Mouse (Mus musculus) heart, adult 2 months (tissue): ENCODE data around the gene Mex3d.

Experiments
- CTCF ChIP-seq: fragments of 200-600 bp; IDR thresholded peaks from 2 replicates; pipeline ENCODE4 v1.8.1; 2022; ENCODE audit warnings: antibody characterized with exemption, mild to moderate bottlenecking, moderate library complexity
- EP300 ChIP-seq: fragments of 200-500 bp; IDR thresholded peaks from 2 replicates; pipeline ENCODE4 v1.6.1; 2011; ENCODE audit warnings: low read depth, low read length, control low read depth; ENCODE audit not compliant: insufficient read depth
- POLR2A ChIP-seq: fragments of 200-500 bp; IDR thresholded peaks from 2 replicates; pipeline ENCODE4 v1.6.1; 2011; ENCODE audit warnings: mild to moderate bottlenecking, low read depth, low read length, control low read depth; ENCODE audit not compliant: insufficient read depth

DNA sequence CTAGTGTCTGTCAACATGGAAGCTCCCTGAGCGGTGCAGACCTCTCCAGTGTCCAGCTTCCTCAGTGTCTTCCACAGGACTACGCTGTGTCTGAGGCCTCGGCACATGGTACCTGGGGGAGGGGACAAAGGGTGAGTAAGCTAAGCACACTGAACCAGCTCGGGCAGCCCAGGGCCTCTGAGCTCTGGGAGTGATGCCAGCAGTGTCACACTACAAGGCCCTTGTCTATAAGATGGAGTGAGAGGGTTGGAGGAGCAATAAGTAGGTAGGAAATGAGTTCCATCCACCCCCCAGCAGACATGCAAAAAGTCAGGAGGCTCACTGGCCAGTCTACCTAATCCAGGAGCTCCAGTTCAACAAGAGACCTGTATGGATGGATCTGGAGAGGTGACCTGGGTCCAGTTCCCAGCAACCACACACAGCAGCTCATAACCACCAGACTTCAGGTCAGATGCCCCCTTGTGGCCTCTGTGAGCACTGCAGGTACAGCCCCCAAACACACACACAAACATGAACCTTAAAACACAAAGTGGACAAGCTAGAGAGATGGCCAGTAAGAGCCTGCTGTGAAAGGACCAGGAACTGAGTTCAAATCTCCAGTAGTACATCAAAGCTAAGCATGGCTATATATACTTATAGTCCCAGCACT, 15.7 kb upstream of the Mex3d start:
- TF ChIP-seq CTCF (peak; percentile 77), POLR2A (no peak), EP300 (no peak)
